Mouse (Mus musculus) G1E (cell line): ENCODE measurements around the gene Plscr1. TPM values are rescaled to one million over a fixed set of nuclear protein-coding genes. Genes with fewer than 3 reads are reported as not detected.

Experiments
- ATAC-seq: 2 replicates; pipeline ENCODE4 v1.8.0; 2016; ENCODE audit warnings: mild to moderate bottlenecking; ENCODE audit not compliant: insufficient number of reproducible peaks, poor library complexity, low FRiP score, severe bottlenecking; ENCODE audit errors: extremely low read depth
- DNase-seq: peaks from one replicate; pipeline ENCODE4 v3.0.0; 2012; ENCODE audit warnings: low spot score
- H3K27me3 ChIP-seq: 2 replicates; pipeline ENCODE4 v1.6.1; 2012; ENCODE audit warnings: mild to moderate bottlenecking, low read length, inconsistent platforms; ENCODE audit not compliant: insufficient read depth
- H3K36me3 ChIP-seq: replicated peaks from 2 replicates; pipeline ENCODE3; 2012; ENCODE audit warnings: mild to moderate bottlenecking, inconsistent platforms
- H3K4me1 ChIP-seq: 2 replicates; pipeline ENCODE4 v1.6.1; 2012; ENCODE audit warnings: low read depth, low read length, inconsistent platforms, mixed read lengths; ENCODE audit not compliant: insufficient read depth
- H3K4me3 ChIP-seq: 2 replicates; pipeline ENCODE4 v1.5.1; 2012; ENCODE audit warnings: low read depth, mild to moderate bottlenecking, inconsistent platforms, low read length, moderate library complexity, mixed read lengths
- H3K9me3 ChIP-seq: replicated peaks from 2 replicates; pipeline ENCODE4 v1.6.1; 2012; ENCODE audit warnings: inconsistent platforms
- CTCF ChIP-seq: IDR thresholded peaks from 2 replicates; pipeline ENCODE4 v1.5.1; 2012; ENCODE audit warnings: low read depth, low read length, inconsistent platforms, mixed read lengths
- GATA1 ChIP-seq: IDR thresholded peaks from 2 replicates; pipeline ENCODE4 v1.6.1; 2012; ENCODE audit warnings: borderline replicate concordance, low read length, inconsistent platforms, mixed read lengths
- GATA2 ChIP-seq: IDR thresholded peaks from 2 replicates; pipeline ENCODE4 v1.6.1; 2012; ENCODE audit warnings: low read depth, low read length, inconsistent platforms, borderline replicate concordance
- POLR2AphosphoS5 ChIP-seq: IDR thresholded peaks from 2 replicates; pipeline ENCODE4 v1.6.1; 2012; ENCODE audit warnings: low read depth, low read length, inconsistent platforms; ENCODE audit not compliant: insufficient replicate concordance
- TAL1 ChIP-seq: conservative IDR thresholded peaks from 2 replicates; pipeline ENCODE4 v1.6.1; 2012; ENCODE audit warnings: low read depth, low read length, inconsistent platforms, mixed read lengths
- polyA plus RNA-seq: library from polyadenylated mRNA; stranded (reverse); fragments of >175 nt; gene quantifications from 2 replicates; pipeline ENCODE4 v1.2.3, GENCODE M21; 2012
- total RNA-seq, 2 experiments: library from RNA; stranded (forward) in 1 of 2; stranded (reverse) in 1 of 2; fragments of 200-1000 nt in 1 of 2; fragments of >200 nt in 1 of 2; fragmentation: Nextera tagmentation in 1 of 2; gene quantifications; 2 replicates each; pipeline ENCODE4 v1.2.3; 2014 to 2017

Gene Plscr1
- total and polyA plus RNA-seq, 3 experiments = 80.3 to 180 (median 124) TPM

- no peak overlapping the region for H3K4me3 ChIP-seq
- ATAC-seq (no peak), DNase-seq (no peak)
- H3K36me3 ChIP-seq = no peaks in the 10 kb centered on the region
- TF ChIP-seq CTCF (no peak), POLR2AphosphoS5 (no peak), GATA2 (no peak), TAL1 (no peak), GATA1 (no peak)
- no peaks in the 10 kb centered on the region for H3K9me3 ChIP-seq
- H3K27me3 ChIP-seq = no peaks in the 10 kb centered on the region
- peaks cover 25% of the 10 kb centered on the region for H3K4me1 ChIP-seq
These were observed 22.8 kb upstream of the Plscr1 start for GRCm38 (mm10) chr9:92226795-92227194.

- no peaks in the 10 kb centered on the region for H3K36me3 ChIP-seq
- no peak for TF ChIP-seq GATA1
- no peak for TF ChIP-seq GATA2
- no peak for TF ChIP-seq TAL1
- peaks cover 29% of the 10 kb centered on the region for H3K4me1 ChIP-seq
- no peaks in the 10 kb centered on the region for H3K27me3 ChIP-seq
- ATAC-seq = no peak
- no peak overlapping the region for H3K4me3 ChIP-seq
- no peaks in the 10 kb centered on the region for H3K9me3 ChIP-seq
- no peak for DNase-seq
These were observed 20.4 kb upstream of the Plscr1 start for GRCm38 (mm10) chr9:92228867-92229832.

GRCm38 (mm10) chr9:92229833-92230205 is 19.7 kb upstream of the Plscr1 start:
- TF ChIP-seq POLR2AphosphoS5 (no peak), GATA1 (no peak), GATA2 (no peak), TAL1 (no peak), CTCF (no peak)
- H3K4me3 ChIP-seq = no peak overlapping the region
- no peak for ATAC-seq
- H3K36me3 ChIP-seq = no peaks in the 10 kb centered on the region
- no peaks in the 10 kb centered on the region for H3K9me3 ChIP-seq
- H3K4me1 ChIP-seq = peaks cover 29% of the 10 kb centered on the region
- no peaks in the 10 kb centered on the region for H3K27me3 ChIP-seq
- DNase-seq = no peak

DNA sequence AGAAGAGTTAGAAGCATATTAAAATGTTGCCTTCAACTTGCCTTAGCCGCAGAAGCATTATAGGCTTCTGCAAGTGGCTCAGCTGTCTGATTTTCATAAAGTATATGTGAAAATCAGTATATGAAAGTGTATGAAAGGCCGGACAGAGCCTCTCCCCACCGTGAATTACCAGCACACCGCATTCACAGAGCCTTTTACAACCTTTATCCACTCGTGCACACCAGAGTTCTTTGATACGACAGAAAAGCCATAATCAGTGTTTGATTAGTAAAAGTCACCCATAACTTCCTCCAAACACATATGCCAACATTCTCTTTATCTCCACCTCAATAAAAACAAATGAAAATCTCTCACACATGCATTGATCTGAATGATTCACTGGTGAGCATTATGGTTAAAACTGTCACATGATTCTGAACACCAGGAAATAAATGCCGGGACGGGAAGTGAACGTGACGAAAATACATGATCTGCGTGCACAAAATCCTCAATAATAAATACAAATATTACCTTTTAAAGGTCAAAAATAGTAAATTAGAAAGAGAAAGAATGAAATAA is 14.6 kb upstream of the Plscr1 start:
- H3K36me3 ChIP-seq = no peaks in the 10 kb centered on the region
- H3K27me3 ChIP-seq = no peaks in the 10 kb centered on the region
- ATAC-seq = no peak
- no peak for DNase-seq
- TF ChIP-seq POLR2AphosphoS5 = no peak
- TF ChIP-seq CTCF = no peak
- TF ChIP-seq TAL1 = no peak
- no peak for TF ChIP-seq GATA2
- TF ChIP-seq GATA1 = no peak
- no peaks in the 10 kb centered on the region for H3K9me3 ChIP-seq
- H3K4me1 ChIP-seq = peaks cover 11% of the 10 kb centered on the region
- no peak overlapping the region for H3K4me3 ChIP-seq

- Histone ChIP-seq H3K36me3 (peaks cover 8% of the 10 kb centered on the region), H3K9me3 (no peaks in the 10 kb centered on the region), H3K27me3 (no peaks in the 10 kb centered on the region), H3K4me3 (no peak overlapping the region), H3K4me1 (peaks cover 35% of the 10 kb centered on the region)
- TF ChIP-seq GATA1 (no peak), GATA2 (no peak), TAL1 (no peak), POLR2AphosphoS5 (no peak), CTCF (no peak)
- no peak for DNase-seq
- no peak for ATAC-seq
These were observed 640 bp upstream of the Plscr1 start for GRCm38 (mm10) chr9:92248773-92249446.

GRCm38 (mm10) chr9:92249987-92250772 is 630 bp downstream of the Plscr1 start:
- TF ChIP-seq TAL1 (no peak), CTCF (no peak), GATA1 (no peak), GATA2 (no peak), POLR2AphosphoS5 (no peak)
- Histone ChIP-seq H3K4me1 (peaks cover 44% of the 10 kb centered on the region), H3K36me3 (peaks cover 16% of the 10 kb centered on the region), H3K9me3 (no peaks in the 10 kb centered on the region), H3K27me3 (no peaks in the 10 kb centered on the region), H3K4me3 (peak overlapping the region; percentile 88)
- DNase-seq = peak; percentile 53
- peak; percentile 77 for ATAC-seq
